Mouse (Mus musculus) myocyte (in vitro differentiated cells): ENCODE results near the gene Rpp25l. TPM values are rescaled to one million over a fixed set of nuclear protein-coding genes. Genes with fewer than 3 reads are reported as not detected.

Source experiments
- H3K27me3 ChIP-seq: one replicate; pipeline ENCODE4 v1.6.1; 2011; ENCODE audit not compliant: control insufficient read depth, insufficient read depth, insufficient read length
- H3K36me3 ChIP-seq: one replicate; pipeline ENCODE4 v1.6.1; 2011; ENCODE audit not compliant: control insufficient read depth, insufficient read depth
- H3K4me2 ChIP-seq: one replicate; pipeline ENCODE4 v1.6.1; 2011; ENCODE audit warnings: low read depth, control low read depth
- H3K4me3 ChIP-seq: one replicate; pipeline ENCODE4 v1.5.1; 2011; ENCODE audit warnings: mild to moderate bottlenecking, control low read depth, moderate library complexity
- H3K79me2 ChIP-seq: one replicate; pipeline ENCODE4 v1.6.1; 2011; ENCODE audit not compliant: control insufficient read depth, insufficient read depth
- H3ac ChIP-seq: one replicate; pipeline ENCODE4 v1.6.1; 2011; ENCODE audit not compliant: control insufficient read depth, insufficient read length
- CEBPB ChIP-seq: IDR thresholded peaks from 2 replicates; pipeline ENCODE4 v1.6.1; 2011; ENCODE audit warnings: mild to moderate bottlenecking, moderate library complexity; ENCODE audit not compliant: poor library complexity, insufficient read depth, severe bottlenecking
- E2F4 ChIP-seq: IDR thresholded peaks from one replicate; pipeline ENCODE4 v1.6.1; 2011; ENCODE audit warnings: mild to moderate bottlenecking, control low read depth, moderate library complexity; ENCODE audit not compliant: insufficient read depth
- MAX ChIP-seq: IDR thresholded peaks from one replicate; pipeline ENCODE4 v1.6.1; 2011; ENCODE audit warnings: low read depth, mild to moderate bottlenecking, control low read depth
- MYOD1 ChIP-seq, 3 experiments: IDR thresholded peaks; one replicate each; pipeline ENCODE4 v1.6.1; 2011; ENCODE audit warnings: control low read depth in 2 of 3, low read depth in 2 of 3, mild to moderate bottlenecking in 2 of 3, moderate library complexity in 1 of 3; ENCODE audit not compliant: insufficient read length in 2 of 3, control insufficient read depth in 1 of 3
- MYOG ChIP-seq, 3 experiments: IDR thresholded peaks; one replicate each; pipeline ENCODE4 v1.6.1; 2011; ENCODE audit warnings: control low read depth in 2 of 3, low read depth in 2 of 3, mild to moderate bottlenecking in 2 of 3; ENCODE audit not compliant: insufficient read length in 2 of 3, control insufficient read depth in 1 of 3, insufficient read depth in 1 of 3
- POLR2A ChIP-seq: IDR thresholded peaks from one replicate; pipeline ENCODE4 v1.6.1; 2011; ENCODE audit warnings: low read depth, mild to moderate bottlenecking, control low read depth, moderate library complexity; ENCODE audit not compliant: insufficient read length
- POLR2AphosphoS2 ChIP-seq: IDR thresholded peaks from one replicate; pipeline ENCODE4 v1.6.1; 2011; ENCODE audit warnings: low read depth, control low read depth; ENCODE audit not compliant: insufficient read length
- REST ChIP-seq: IDR thresholded peaks from one replicate; pipeline ENCODE4 v1.6.1; 2011; ENCODE audit warnings: mild to moderate bottlenecking, control low read depth, moderate library complexity; ENCODE audit not compliant: insufficient read depth, insufficient read length
- SRF ChIP-seq: IDR thresholded peaks from one replicate; pipeline ENCODE4 v1.6.1; 2011; ENCODE audit warnings: low read depth; ENCODE audit not compliant: control insufficient read depth, insufficient read length
- TCF12 ChIP-seq: IDR thresholded peaks from one replicate; pipeline ENCODE4 v1.6.1; 2011; ENCODE audit warnings: mild to moderate bottlenecking, control low read depth; ENCODE audit not compliant: poor library complexity, insufficient read depth, severe bottlenecking
- TCF3 ChIP-seq: IDR thresholded peaks from one replicate; pipeline ENCODE4 v1.6.1; 2011; ENCODE audit warnings: low read depth, control low read depth; ENCODE audit not compliant: insufficient read length
- USF1 ChIP-seq: IDR thresholded peaks from one replicate; pipeline ENCODE4 v1.6.1; 2011; ENCODE audit warnings: low read depth, mild to moderate bottlenecking, control low read depth, moderate library complexity
- polyA plus RNA-seq: library from polyadenylated mRNA; unstranded; fragments of >200 nt; fragmentation: generic; extraction: Trizol; gene quantifications from one replicate; pipeline ENCODE4 v1.2.1, GENCODE M21; 2012; ENCODE audit warnings: missing spikeins

Rpp25l gene
- polyA plus RNA-seq, 1 experiment, result 43.8 TPM

DNA sequence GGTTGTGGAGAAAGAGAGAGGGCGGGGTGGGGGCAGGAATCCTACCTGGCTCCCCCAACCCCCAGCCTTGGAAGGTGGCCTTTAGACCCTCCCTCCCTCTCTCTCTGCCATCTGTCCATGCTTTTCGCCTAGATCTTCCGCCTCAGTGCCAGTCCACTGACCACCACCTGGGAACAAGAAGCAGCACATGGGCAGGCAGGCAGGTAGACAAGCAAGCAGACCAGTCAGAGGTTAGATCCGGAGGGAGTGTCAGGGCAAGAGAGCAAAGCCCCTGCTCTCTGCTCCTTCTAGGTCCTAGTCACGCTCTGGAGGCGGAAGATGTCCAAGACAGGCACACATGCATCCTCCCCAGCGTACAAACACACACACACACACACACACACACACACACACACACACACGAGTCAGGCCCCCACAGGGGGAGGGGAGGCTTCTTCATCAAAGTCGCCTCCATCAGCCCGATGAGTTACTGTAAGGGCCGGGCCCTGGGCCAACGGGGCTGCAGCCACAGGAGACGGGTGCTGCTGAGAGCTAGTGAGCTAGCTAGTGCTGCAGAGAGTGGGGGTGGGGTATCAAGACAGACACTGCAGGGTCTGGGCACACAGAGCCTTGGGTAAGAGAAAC lies 36.2 kb downstream of the Rpp25l start:
- Histone ChIP-seq H3K4me2 (no peak overlapping the region), H3K36me3 (no peaks in the 10 kb centered on the region), H3K4me3 (no peak overlapping the region), H3ac (no peak overlapping the region), H3K79me2 (no peaks in the 10 kb centered on the region), H3K27me3 (peaks cover 83% of the 10 kb centered on the region)
- TF ChIP-seq USF1 (no peak), MYOG (IDR thresholded peaks at IDR 0.05; ENCODE audit: control insufficient read depth in 1 of 3, insufficient read depth in 1 of 3, insufficient read length in 2 of 3, low read depth in 2 of 3) (no peak), MAX (no peak), CEBPB (no peak), MYOD1 (IDR thresholded peaks at IDR 0.05; ENCODE audit: control insufficient read depth in 1 of 3, insufficient read length in 2 of 3, low read depth in 2 of 3) (no peak), TCF12 (no peak), E2F4 (no peak), REST (no peak), POLR2A (no peak), POLR2AphosphoS2 (no peak), TCF3 (no peak), SRF (no peak)

DNA sequence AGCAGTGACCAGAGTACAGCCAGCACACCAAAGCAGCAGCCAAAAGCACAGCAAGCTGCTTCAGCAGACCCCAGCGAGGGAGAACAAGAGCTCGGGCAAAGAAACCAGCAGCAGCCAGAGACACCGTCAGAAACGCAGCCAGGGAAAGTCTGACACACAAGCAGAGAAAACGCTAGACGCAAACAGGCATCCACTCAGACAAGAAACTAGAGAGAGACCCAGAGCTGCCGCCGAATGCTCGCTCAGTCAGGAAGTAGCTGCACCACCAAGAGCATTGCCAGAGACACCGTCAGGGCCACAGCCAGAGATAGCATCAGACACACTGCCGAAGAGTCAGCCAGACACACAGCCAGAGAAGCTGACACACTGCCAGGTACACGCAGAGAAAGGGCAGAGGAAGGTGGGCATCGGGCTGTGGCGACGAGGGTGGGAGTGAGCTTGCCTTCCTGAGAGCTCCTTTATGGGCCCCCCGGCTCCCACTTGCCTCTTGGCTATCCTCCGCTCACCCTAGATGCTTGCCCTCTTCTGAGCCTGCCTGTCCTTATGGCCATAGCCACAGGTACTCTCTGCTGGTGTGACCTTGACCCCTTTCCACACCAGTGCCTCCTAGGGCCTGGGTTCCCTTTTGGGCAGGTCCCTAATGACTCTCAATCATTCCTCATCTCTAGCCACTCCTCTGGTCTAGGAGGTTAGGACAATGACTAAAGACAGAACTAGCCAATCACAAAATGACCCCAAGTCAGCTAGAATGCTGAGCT lies 36.9 kb downstream of the Rpp25l start:
- TF ChIP-seq USF1, result no peak
- no peak for TF ChIP-seq SRF
- TF ChIP-seq CEBPB, result no peak
- no peak for TF ChIP-seq POLR2AphosphoS2
- TF ChIP-seq MYOD1 (IDR thresholded peaks at IDR 0.05; ENCODE audit: control insufficient read depth in 1 of 3, insufficient read length in 2 of 3, low read depth in 2 of 3), result no peak
- no peak for TF ChIP-seq MAX
- no peak for TF ChIP-seq E2F4
- no peak for TF ChIP-seq TCF12
- TF ChIP-seq POLR2A, result no peak
- TF ChIP-seq TCF3, result no peak
- TF ChIP-seq REST, result no peak
- TF ChIP-seq MYOG (IDR thresholded peaks at IDR 0.05; ENCODE audit: control insufficient read depth in 1 of 3, insufficient read depth in 1 of 3, insufficient read length in 2 of 3, low read depth in 2 of 3), result no peak
- H3K4me3 ChIP-seq, result no peak overlapping the region
- H3ac ChIP-seq, result no peak overlapping the region
- H3K36me3 ChIP-seq, result no peaks in the 10 kb centered on the region
- H3K27me3 ChIP-seq, result peaks cover 78% of the 10 kb centered on the region
- no peak overlapping the region for H3K4me2 ChIP-seq
- no peaks in the 10 kb centered on the region for H3K79me2 ChIP-seq

DNA sequence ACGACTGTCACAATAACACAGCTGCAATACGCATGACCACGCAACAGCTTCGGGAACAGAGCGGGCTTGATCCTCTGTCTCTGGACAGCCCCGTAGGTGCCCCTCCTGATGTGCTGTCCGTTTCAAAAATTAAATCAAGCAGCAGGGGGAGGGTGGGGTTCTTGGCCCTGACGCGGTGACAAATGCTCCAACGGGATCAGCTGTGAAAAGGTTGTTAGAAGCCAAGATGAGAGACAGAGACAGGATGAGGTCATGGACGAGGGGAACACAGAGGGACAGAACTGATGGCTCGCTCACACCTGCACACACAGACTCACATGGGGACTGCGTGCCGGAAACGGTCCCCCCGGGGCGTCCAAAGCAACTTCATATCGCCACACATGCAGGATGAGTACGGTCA lies 40.1 kb downstream of the Rpp25l start:
- no peak overlapping the region for H3K4me2 ChIP-seq

DNA sequence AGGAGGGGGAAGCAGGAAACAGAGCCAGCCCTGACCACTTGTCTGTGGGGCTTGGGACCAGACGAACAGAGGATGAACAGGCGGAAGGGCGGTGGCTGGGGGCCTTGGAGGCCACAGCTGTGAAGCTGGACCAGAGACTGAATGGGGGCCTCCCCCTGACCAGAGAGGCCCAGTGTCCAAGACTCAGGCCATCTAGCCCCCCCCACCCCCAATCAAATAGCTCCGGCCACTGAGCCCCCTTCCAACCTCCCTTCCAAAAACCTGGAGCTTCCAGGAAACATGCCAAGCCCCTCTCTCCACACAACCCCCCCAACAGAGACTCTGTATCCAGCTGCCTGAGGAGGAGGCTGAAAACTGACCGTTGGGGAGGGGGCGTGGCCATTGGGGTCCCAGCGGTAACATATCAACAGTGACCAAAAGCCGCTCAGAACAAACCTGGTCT lies 40.8 kb downstream of the Rpp25l start:
- Histone ChIP-seq H3ac (no peak overlapping the region), H3K4me2 (no peak overlapping the region), H3K4me3 (no peak overlapping the region), H3K36me3 (no peaks in the 10 kb centered on the region), H3K27me3 (peaks cover 53% of the 10 kb centered on the region), H3K79me2 (no peaks in the 10 kb centered on the region)
- TF ChIP-seq POLR2AphosphoS2 (no peak), TCF12 (no peak), POLR2A (no peak), E2F4 (no peak), CEBPB (no peak), TCF3 (no peak), REST (no peak), SRF (no peak), MYOD1 (IDR thresholded peaks at IDR 0.05; ENCODE audit: control insufficient read depth in 1 of 3, insufficient read length in 2 of 3, low read depth in 2 of 3) (no peak), MAX (no peak), USF1 (no peak), MYOG (IDR thresholded peaks at IDR 0.05; ENCODE audit: control insufficient read depth in 1 of 3, insufficient read depth in 1 of 3, insufficient read length in 2 of 3, low read depth in 2 of 3) (no peak)

More for the DNA sequence above, 40.1 kb downstream of the Rpp25l start:
- Histone ChIP-seq H3K79me2 (no peaks in the 10 kb centered on the region), H3K4me3 (no peak overlapping the region), H3K27me3 (peaks cover 57% of the 10 kb centered on the region), H3K36me3 (no peaks in the 10 kb centered on the region), H3ac (no peak overlapping the region)
- TF ChIP-seq REST (no peak), SRF (no peak), TCF12 (no peak), POLR2AphosphoS2 (no peak), TCF3 (no peak), POLR2A (no peak), E2F4 (no peak)
